Mouse (Mus musculus) yolk sac, embryonic 10.5 days (tissue): Measurements from ENCODE around the gene Epo.

Source experiments
- DNase-seq: peaks from one replicate; pipeline ENCODE4 v3.0.0-alpha.2; 2017; ENCODE audit warnings: low spot score

Gene Epo

GRCm38 (mm10) chr5:137476964-137477363 lies 56.1 kb downstream of the Epo start, which contains the start of gene Zan:
TSS of gene Zan (minus strand) at chr5:137477064.
- no peak for DNase-seq

- DNase-seq, result peak; percentile 6
Measured at GRCm38 (mm10) chr5:137474351-137474750, 58.7 kb downstream of the Epo start.

- DNase-seq, result no peak
Measured at GRCm38 (mm10) chr5:137472252-137472904, 60.7 kb downstream of the Epo start.

GRCm38 (mm10) chr5:137466946-137467345 lies 66.1 kb downstream of the Epo start:
- DNase-seq, result no peak

GRCm38 (mm10) chr5:137465049-137465448 lies 68.0 kb downstream of the Epo start:
- DNase-seq, result no peak

- DNase-seq, result peak; percentile 47
Measured at GRCm38 (mm10) chr5:137455866-137456591, 77.0 kb downstream of the Epo start.

GRCm38 (mm10) chr5:137455206-137455605 lies 77.8 kb downstream of the Epo start:
- DNase-seq, result no peak

- DNase-seq, result no peak
Measured at GRCm38 (mm10) chr5:137445536-137445935, 87.5 kb downstream of the Epo start.

- no peak for DNase-seq
Measured at GRCm38 (mm10) chr5:137440216-137440855, 92.7 kb downstream of the Epo start.

- DNase-seq, result no peak
Measured at GRCm38 (mm10) chr5:137433889-137434288, 99.2 kb downstream of the Epo start.
